Mouse (Mus musculus): ENCODE data around the gene Fig4. TPM values are rescaled to one million over a fixed set of nuclear protein-coding genes. Genes with fewer than 3 reads are reported as not detected.

Fig4 gene
- total RNA-seq, 4 experiments from 2014 or later, result 25.9 to 31.7 (median 28.2) TPM

- DNase-seq (ENCODE audit: low spot score), result no peak
Observed at GRCm38 (mm10) chr10:41261218-41261617, 41.8 kb downstream of the Fig4 start.

- DNase-seq (ENCODE audit: low spot score), result no peak
Observed at GRCm38 (mm10) chr10:41260243-41261006, 42.6 kb downstream of the Fig4 start.

GRCm38 (mm10) chr10:41250749-41251065 lies 52.4 kb downstream of the Fig4 start:
- no peak for DNase-seq (ENCODE audit: low spot score)

GRCm38 (mm10) chr10:41250045-41250748 lies 52.9 kb downstream of the Fig4 start:
- no peak for DNase-seq (ENCODE audit: low spot score)

- no peak for DNase-seq (ENCODE audit: low spot score)
Observed at GRCm38 (mm10) chr10:41249006-41249659, 53.9 kb downstream of the Fig4 start.

GRCm38 (mm10) chr10:41247800-41248473 lies 55.1 kb downstream of the Fig4 start:
- no peak for DNase-seq (ENCODE audit: low spot score)

GRCm38 (mm10) chr10:41246111-41246510 lies 56.9 kb downstream of the Fig4 start:
- DNase-seq (ENCODE audit: low spot score), result no peak

- no peak for DNase-seq (ENCODE audit: low spot score)
Observed at GRCm38 (mm10) chr10:41245477-41245876, 57.6 kb downstream of the Fig4 start.

- DNase-seq (ENCODE audit: low spot score), result no peak
Observed at GRCm38 (mm10) chr10:41245028-41245427, 58.0 kb downstream of the Fig4 start.

GRCm38 (mm10) chr10:41243930-41244329 lies 59.1 kb downstream of the Fig4 start:
- DNase-seq (ENCODE audit: low spot score), result no peak

GRCm38 (mm10) chr10:41241558-41242242 lies 61.4 kb downstream of the Fig4 start:
- no peak for DNase-seq (ENCODE audit: low spot score)

- DNase-seq (ENCODE audit: low spot score), result no peak
Observed at GRCm38 (mm10) chr10:41241080-41241479, 62.0 kb downstream of the Fig4 start.

GRCm38 (mm10) chr10:41236020-41236419 lies 67.0 kb downstream of the Fig4 start:
- no peak for DNase-seq (ENCODE audit: low spot score)

- DNase-seq (ENCODE audit: low spot score), result no peak
Observed at GRCm38 (mm10) chr10:41235584-41235983, 67.5 kb downstream of the Fig4 start.

- DNase-seq (ENCODE audit: low spot score), result no peak
Observed at GRCm38 (mm10) chr10:41235159-41235558, 67.9 kb downstream of the Fig4 start.

- DNase-seq (ENCODE audit: low spot score), result no peak
Observed at GRCm38 (mm10) chr10:41234552-41234951, 68.5 kb downstream of the Fig4 start.

- no peak for DNase-seq (ENCODE audit: low spot score)
Observed at GRCm38 (mm10) chr10:41233140-41233539, 69.9 kb downstream of the Fig4 start.

- DNase-seq (ENCODE audit: low spot score), result no peak
Observed at GRCm38 (mm10) chr10:41231163-41231835, 71.8 kb downstream of the Fig4 start.

- DNase-seq (ENCODE audit: low spot score), result no peak
Observed at GRCm38 (mm10) chr10:41227626-41228025, 75.4 kb downstream of the Fig4 start.

- no peak for DNase-seq (ENCODE audit: low spot score)
Observed at GRCm38 (mm10) chr10:41223499-41223898, 79.6 kb downstream of the Fig4 start.

- no peak for DNase-seq (ENCODE audit: low spot score)
Observed at GRCm38 (mm10) chr10:41221204-41221603, 81.9 kb downstream of the Fig4 start.
